Mouse (Mus musculus) testis, adult 2 months (tissue): ENCODE results near the gene Iqsec2. TPM values are rescaled to one million over a fixed set of nuclear protein-coding genes. Genes with fewer than 3 reads are reported as not detected.

ENCODE experiments used
- H3K27ac ChIP-seq: fragments of 200-500 bp; 2 replicates; pipeline ENCODE4 v1.5.1; 2012; ENCODE audit warnings: low read depth, low read length; ENCODE audit not compliant: control insufficient read depth, insufficient read depth
- H3K27me3 ChIP-seq: fragments of 200-500 bp; 2 replicates; pipeline ENCODE4 v1.6.1; 2012; ENCODE audit warnings: mild to moderate bottlenecking, low read length, moderate library complexity; ENCODE audit not compliant: control insufficient read depth, insufficient read depth
- H3K36me3 ChIP-seq: fragments of 200-500 bp; 2 replicates; pipeline ENCODE4 v1.6.1; 2012; ENCODE audit warnings: mild to moderate bottlenecking, low read length; ENCODE audit not compliant: control insufficient read depth, insufficient read depth
- H3K4me1 ChIP-seq: fragments of 200-500 bp; 2 replicates; pipeline ENCODE4 v1.6.1; 2012; ENCODE audit warnings: low read length; ENCODE audit not compliant: control insufficient read depth, insufficient read depth
- H3K4me3 ChIP-seq: fragments of 200-500 bp; 2 replicates; pipeline ENCODE4 v1.5.1; 2012; ENCODE audit warnings: low read depth, mild to moderate bottlenecking, low read length, moderate library complexity, mixed read lengths; ENCODE audit not compliant: control insufficient read depth
- CTCF ChIP-seq: fragments of 200-500 bp; IDR thresholded peaks from 2 replicates; pipeline ENCODE4 v1.5.1; 2012; ENCODE audit warnings: low read depth, mild to moderate bottlenecking, inconsistent platforms, low read length, moderate library complexity; ENCODE audit not compliant: control insufficient read depth, insufficient read depth, insufficient replicate concordance
- POLR2A ChIP-seq: fragments of 200-500 bp; IDR thresholded peaks from 2 replicates; pipeline ENCODE4 v1.6.1; 2012; ENCODE audit warnings: low read depth, mild to moderate bottlenecking, inconsistent platforms, low read length, moderate library complexity; ENCODE audit not compliant: control insufficient read depth
- polyA plus RNA-seq: library from polyadenylated mRNA; depleted of rRNA; stranded (reverse); fragments of >200 nt; gene quantifications from 2 replicates; pipeline ENCODE4 v1.2.3, GENCODE M21; 2012; rRNA removed

Gene Iqsec2
- polyA plus RNA-seq = 1.5 and 1.9 TPM in 2 replicates

DNA sequence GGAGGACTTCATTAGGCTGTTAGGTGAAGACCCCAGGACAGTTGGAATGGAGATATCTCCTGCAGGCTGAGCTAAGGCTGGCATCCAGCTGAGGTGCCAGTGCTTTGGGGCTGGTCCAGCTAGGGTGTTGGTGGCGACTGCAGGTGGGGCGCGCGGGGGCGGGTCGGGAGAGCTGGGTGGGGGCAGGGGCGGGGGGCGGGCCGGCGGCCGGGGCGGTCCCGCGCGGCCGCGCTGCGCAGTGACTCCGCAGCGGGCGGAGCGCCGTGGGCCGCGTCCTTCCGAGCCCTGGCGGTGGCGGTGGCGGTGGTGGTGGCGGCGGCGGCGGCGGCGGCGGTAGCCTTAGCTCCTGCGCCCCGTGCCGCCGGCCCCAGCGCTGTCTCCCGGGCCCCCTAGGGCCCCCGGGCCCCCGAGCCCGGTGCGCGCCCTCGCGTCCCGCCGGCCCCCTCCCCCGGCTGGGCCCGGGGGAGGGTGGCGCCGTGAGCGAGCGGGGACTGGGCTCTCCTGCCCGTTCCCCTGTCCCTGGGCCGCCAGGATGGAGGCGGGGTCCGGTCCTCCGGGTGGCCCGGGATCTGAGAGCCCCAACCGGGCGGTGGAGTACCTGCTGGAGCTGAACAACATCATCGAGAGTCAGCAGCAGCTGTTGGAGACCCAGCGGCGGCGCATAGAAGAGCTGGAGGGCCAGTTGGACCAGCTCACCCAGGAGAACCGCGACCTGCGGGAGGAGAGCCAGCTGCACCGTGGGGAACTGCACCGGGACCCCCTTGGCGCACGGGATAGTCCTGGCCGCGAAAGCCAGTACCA lies at the start of gene Iqsec2:
Iqsec2 (plus strand) TSS at position 328 of the 801 bp plus-strand sequence.
- peaks cover 2% of the 10 kb centered on the region; the same call in 1 of the 2 replicates for H3K4me1 ChIP-seq
- no peak within 1 kb of the TSS for H3K27ac ChIP-seq
- H3K36me3 ChIP-seq = no peaks in the 10 kb centered on the region
- no peaks in the 10 kb centered on the region for H3K27me3 ChIP-seq
- no peak for TF ChIP-seq POLR2A
- no peak for TF ChIP-seq CTCF
- H3K4me3 ChIP-seq = peak within 1 kb of the TSS; percentile 56

DNA sequence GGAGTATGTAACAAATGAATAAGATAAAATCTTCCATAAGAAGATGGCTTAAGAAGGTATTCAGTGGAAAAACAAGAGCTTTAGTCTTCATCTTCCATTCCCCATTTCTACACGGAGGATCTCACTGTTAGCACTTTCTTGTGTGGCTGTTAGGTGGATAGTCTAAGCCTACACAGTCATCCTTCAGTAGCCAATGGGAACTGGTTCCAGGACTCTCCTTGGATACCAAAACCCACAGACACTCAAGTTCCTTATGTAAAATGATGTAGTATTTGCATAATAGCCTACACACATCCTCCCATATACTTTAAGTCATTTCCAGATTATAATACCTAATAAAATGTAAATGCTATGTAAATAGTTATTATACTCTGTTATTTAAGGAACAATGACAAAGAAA lies 46.5 kb upstream of the Iqsec2 start:
- H3K4me1 ChIP-seq = no peaks in the 10 kb centered on the region
- no peak for TF ChIP-seq POLR2A
- TF ChIP-seq CTCF = no peak
- H3K4me3 ChIP-seq = no peak overlapping the region
- H3K36me3 ChIP-seq = no peaks in the 10 kb centered on the region
- no peak overlapping the region for H3K27ac ChIP-seq
- no peaks in the 10 kb centered on the region for H3K27me3 ChIP-seq

DNA sequence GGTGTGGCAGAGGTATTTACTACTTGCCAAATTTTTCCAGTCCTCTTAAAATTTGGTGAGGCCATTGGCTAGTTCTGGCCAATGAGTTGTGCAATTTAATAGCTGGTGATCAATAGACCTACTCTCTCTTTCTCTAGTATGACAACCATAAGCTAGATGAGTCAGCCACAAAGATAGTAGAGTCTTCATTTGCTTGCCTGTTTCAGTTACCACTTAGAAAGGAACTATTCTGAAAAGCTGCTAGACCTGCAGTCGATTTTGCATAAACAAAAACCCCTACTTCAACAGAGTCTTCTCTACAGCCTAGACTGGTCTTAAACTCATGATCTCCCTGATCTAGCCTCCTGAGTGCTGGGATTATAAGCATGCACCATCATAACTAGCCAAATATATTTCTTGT lies 22.4 kb upstream of the Iqsec2 start:
- Histone ChIP-seq H3K4me1 (no peaks in the 10 kb centered on the region), H3K4me3 (no peak overlapping the region), H3K27me3 (no peaks in the 10 kb centered on the region), H3K27ac (no peak overlapping the region), H3K36me3 (no peaks in the 10 kb centered on the region)
- TF ChIP-seq CTCF (no peak), POLR2A (no peak)

DNA sequence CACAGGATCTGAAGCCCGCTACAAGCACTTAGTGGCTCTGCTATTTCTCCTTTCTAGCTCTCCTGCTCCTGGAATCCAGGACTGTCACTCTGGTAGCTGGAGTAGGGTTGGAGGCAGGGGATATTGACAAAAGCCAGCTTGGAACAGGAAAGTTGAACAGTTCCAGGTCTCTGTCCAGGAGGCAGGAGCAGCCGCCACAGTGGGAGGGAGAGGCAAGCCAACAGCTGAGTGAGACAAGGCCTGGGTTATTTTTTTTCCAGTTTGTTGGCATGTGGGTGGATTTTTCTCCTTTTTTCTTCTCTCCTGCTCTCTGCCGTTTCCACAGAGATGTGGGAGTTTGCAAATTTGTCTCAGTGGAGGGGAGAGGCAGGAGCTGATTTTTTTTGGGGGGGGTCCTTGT lies 13.3 kb upstream of the Iqsec2 start:
- no peaks in the 10 kb centered on the region for H3K4me1 ChIP-seq
- H3K27ac ChIP-seq = no peak overlapping the region
- no peak overlapping the region for H3K4me3 ChIP-seq
- no peaks in the 10 kb centered on the region for H3K36me3 ChIP-seq
- no peaks in the 10 kb centered on the region for H3K27me3 ChIP-seq
- TF ChIP-seq POLR2A (no peak), CTCF (no peak)

DNA sequence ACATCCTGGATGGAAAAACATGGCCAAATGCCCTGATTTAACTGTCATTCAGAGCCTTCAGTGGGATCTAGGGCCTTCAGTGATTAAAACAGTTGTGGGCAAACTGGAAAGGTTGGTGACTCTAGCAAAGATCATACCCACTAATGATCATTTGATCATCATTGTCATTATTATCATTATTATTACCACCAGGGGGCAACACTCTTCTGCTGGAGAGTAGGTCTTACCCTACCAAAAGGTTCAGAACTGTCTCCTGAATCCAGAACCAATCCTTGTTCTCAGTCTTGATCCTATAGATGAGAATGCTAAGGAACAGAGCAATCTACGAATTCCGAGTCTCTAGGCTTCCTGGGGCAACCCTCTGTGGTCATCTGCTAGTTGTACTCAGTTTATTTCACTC lies 12.0 kb upstream of the Iqsec2 start:
- H3K27me3 ChIP-seq = no peaks in the 10 kb centered on the region
- no peaks in the 10 kb centered on the region for H3K36me3 ChIP-seq
- no peak overlapping the region for H3K27ac ChIP-seq
- no peak for TF ChIP-seq CTCF
- TF ChIP-seq POLR2A = no peak
- H3K4me3 ChIP-seq = no peak overlapping the region
- no peaks in the 10 kb centered on the region for H3K4me1 ChIP-seq

DNA sequence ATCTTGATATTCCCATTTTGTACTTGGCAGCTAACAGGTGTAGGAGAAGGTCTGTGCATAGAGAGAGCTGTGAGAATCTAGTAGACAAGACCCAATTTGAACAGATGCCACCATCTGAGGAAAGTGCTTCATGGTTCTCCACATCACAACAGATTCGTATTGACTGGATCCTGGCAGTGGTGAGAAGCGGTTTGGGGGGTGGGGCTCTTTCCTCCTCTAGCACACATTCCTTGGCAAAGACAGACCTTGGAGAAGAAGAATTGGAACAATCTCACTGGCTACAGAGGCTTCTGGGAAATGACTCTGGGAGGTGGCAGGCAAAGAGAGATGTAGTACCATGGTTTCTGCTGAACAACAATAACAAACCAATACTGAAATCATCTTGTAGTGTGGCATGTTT lies 8.9 kb upstream of the Iqsec2 start:
- Histone ChIP-seq H3K4me3 (no peak overlapping the region), H3K27me3 (no peaks in the 10 kb centered on the region), H3K36me3 (no peaks in the 10 kb centered on the region), H3K4me1 (no peaks in the 10 kb centered on the region), H3K27ac (no peak overlapping the region)
- no peak for TF ChIP-seq CTCF
- TF ChIP-seq POLR2A = no peak

DNA sequence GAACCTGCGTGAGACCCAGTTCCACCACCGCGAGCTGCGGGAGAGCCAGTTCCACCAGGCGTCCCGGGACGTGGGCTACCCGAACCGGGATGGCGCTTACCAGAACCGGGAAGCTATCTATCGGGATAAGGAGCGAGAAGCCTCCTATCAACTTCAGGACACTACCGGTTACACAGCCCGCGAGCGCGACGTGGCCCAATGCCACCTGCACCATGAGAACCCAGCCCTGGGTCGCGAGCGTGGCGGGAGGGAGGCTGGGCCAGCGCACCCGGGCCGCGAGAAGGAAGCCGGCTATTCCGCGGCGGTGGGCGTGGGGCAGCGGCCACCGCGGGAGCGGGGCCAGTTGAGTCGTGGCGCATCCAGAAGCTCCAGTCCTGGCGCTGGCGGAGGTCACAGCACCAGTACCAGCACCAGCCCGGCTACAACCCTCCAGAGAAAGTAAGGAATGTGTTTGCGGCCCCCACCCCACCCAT lies 710 bp downstream of the Iqsec2 start:
- Histone ChIP-seq H3K36me3 (no peaks in the 10 kb centered on the region), H3K27ac (no peak overlapping the region), H3K4me3 (peak overlapping the region; percentile 56), H3K4me1 (peaks cover 2% of the 10 kb centered on the region; the same call in 1 of the 2 replicates), H3K27me3 (no peaks in the 10 kb centered on the region)
- TF ChIP-seq POLR2A = no peak
- no peak for TF ChIP-seq CTCF

DNA sequence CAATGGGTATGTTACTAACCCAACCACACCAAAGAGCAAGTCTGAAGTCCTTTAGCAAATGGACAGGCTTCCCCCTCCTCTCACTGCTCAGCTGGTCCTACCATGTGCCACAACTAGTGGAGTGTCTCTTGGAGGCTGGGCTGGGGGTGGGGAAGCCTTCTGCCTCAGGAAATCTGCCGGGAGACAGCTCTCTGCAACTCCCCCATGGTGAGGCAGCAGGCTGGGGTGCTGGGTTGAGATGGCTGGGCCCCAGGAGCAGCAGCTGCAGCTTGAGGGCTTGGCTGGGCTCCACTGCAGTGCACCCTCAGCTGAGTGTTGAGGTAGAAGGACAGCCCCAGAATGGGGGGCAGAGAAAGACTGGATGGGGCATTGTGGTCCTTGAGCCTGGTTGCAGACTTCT lies 2.1 kb downstream of the Iqsec2 start:
- Histone ChIP-seq H3K4me1 (peaks cover 2% of the 10 kb centered on the region; the same call in 1 of the 2 replicates), H3K27ac (no peak overlapping the region), H3K27me3 (no peaks in the 10 kb centered on the region), H3K4me3 (no peak overlapping the region), H3K36me3 (no peaks in the 10 kb centered on the region)
- no peak for TF ChIP-seq POLR2A
- TF ChIP-seq CTCF = no peak
